Mouse (Mus musculus): Measurements from ENCODE around the gene Zfp715. TPM values are rescaled to one million over a fixed set of nuclear protein-coding genes. Genes with fewer than 3 reads are reported as not detected.

The Zfp715 gene
- 11.8 and 12.8 TPM in 2 replicates for polyA plus RNA-seq (2015; fragmentation: Nextera tagmentation; extraction: Ambion mirVana)

DNA sequence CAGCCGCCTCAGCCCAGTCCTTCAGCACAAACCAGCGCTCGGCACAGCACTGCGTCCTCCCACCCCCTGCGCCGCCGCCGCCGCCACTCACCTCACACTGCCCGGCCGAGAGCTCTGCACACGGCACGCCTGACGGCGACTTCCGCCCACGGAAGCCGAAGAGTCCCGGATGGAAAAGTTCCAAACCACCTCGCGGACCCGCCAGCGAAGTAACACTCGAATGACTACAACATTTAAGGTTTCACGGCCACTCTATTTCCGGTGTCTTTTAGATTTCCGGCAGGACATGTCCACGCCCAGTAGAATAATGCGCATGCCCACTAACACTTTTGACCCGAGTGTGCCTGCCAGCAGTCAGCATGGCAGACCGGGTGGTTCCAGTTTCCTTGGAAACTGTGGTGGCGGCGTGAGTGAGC lies at the start of gene Zfp715:
TSS of gene Zfp715 (minus strand) at position 282 of the 416 bp plus-strand sequence.
- peak within 1 kb of the TSS; percentile 90 for H3K27ac ChIP-seq
- no peaks in the 10 kb centered on the region for H3K27me3 ChIP-seq (ENCODE audit: insufficient read depth, low read length)
- H3K36me3 ChIP-seq (ENCODE audit: insufficient read depth, low read length), result peaks cover 9% of the 10 kb centered on the region; the same call in 1 of the 2 replicates
- H3K4me3 ChIP-seq (replicated peaks; ENCODE audit: low read depth, low read length), result peak within 1 kb of the TSS; percentile 68
- peak; percentile 97 for ATAC-seq (replicated peaks; ENCODE audit: low FRiP score, low read depth)
- H3K9ac ChIP-seq (ENCODE audit: low read depth, low read length), result peak within 1 kb of the TSS; percentile 72
- no peak for TF ChIP-seq CTCF (IDR thresholded peaks at IDR 0.05; ENCODE audit: low read depth)
- H3K4me2 ChIP-seq (ENCODE audit: low read length), result peak within 1 kb of the TSS; percentile 79
- H3K4me1 ChIP-seq (replicated peaks; ENCODE audit: insufficient read depth, low read length), result 0 out of 2 replicates have a peak, but pooled peaks cover 9% of the 10 kb centered on the region
- DNase-seq (ENCODE audit: low spot score), result peak; percentile 98
- under 1% methylated on average over 33 of the region's 33 CpGs for WGBS
- no peaks in the 10 kb centered on the region for H3K9me3 ChIP-seq (replicated peaks; ENCODE audit: low read length)

DNA sequence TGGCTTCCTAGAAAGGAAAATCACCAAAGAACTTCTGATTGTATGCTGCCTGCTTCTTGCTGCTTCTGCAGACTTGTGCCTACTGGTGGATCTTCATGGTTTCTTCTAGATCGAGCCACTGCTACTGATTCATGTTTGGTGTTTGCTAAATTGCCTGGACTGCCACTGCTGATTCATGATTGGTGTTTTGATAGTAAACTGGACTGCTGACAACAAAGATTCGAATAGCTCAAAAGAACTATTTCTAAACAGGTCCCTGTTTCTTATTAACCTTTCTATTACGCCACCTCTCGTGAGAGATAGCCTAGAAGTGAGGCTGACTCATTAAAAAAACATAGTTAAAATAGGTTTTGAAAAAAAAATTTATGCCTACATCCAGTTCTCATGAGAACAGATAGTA lies 48.9 kb upstream of the Zfp715 start:
- WGBS, result 62% methylated on average over 4 of the region's 4 CpGs
- Histone ChIP-seq H3K9me3 (replicated peaks; ENCODE audit: low read length) (no peaks in the 10 kb centered on the region), H3K4me1 (replicated peaks; ENCODE audit: insufficient read depth, low read length) (no peaks in the 10 kb centered on the region), H3K9ac (ENCODE audit: low read depth, low read length) (no peak overlapping the region), H3K27me3 (ENCODE audit: insufficient read depth, low read length) (no peaks in the 10 kb centered on the region), H3K36me3 (ENCODE audit: insufficient read depth, low read length) (no peaks in the 10 kb centered on the region), H3K4me3 (replicated peaks; ENCODE audit: low read depth, low read length) (no peak overlapping the region), H3K4me2 (ENCODE audit: low read length) (no peak overlapping the region), H3K27ac (no peak overlapping the region)
- no peak for ATAC-seq (replicated peaks; ENCODE audit: low FRiP score, low read depth)
- DNase-seq (ENCODE audit: low spot score), result no peak
- no peak for TF ChIP-seq CTCF (IDR thresholded peaks at IDR 0.05; ENCODE audit: low read depth)

DNA sequence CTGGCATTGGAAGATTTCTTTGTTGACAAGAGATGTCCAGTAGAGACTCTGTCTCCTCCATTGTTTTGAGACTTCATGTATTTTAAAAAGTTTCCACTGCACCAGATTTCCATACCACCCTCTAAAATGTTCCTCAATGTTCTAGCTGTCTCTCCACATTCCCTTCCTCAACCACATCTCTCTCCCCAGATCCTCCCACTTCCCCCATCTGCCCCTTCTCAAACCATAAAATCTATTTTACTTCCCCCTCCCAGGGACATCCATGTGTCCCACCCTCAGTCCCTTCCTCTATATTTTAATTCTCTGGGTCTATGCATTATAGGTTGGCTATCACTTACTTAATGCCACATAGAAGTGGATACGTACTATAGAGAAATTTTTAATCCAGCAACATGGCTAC lies 48.3 kb upstream of the Zfp715 start:
- no peak overlapping the region for H3K4me2 ChIP-seq (ENCODE audit: low read length)
- no peaks in the 10 kb centered on the region for H3K9me3 ChIP-seq (replicated peaks; ENCODE audit: low read length)
- H3K9ac ChIP-seq (ENCODE audit: low read depth, low read length), result no peak overlapping the region
- ATAC-seq (replicated peaks; ENCODE audit: low FRiP score, low read depth) (no peak), DNase-seq (ENCODE audit: low spot score) (no peak)
- 89% methylated on average over 1 of the region's 1 CpGs for WGBS
- no peaks in the 10 kb centered on the region for H3K27me3 ChIP-seq (ENCODE audit: insufficient read depth, low read length)
- TF ChIP-seq CTCF (IDR thresholded peaks at IDR 0.05; ENCODE audit: low read depth), result no peak
- H3K27ac ChIP-seq, result no peak overlapping the region
- H3K36me3 ChIP-seq (ENCODE audit: insufficient read depth, low read length), result no peaks in the 10 kb centered on the region
- no peaks in the 10 kb centered on the region for H3K4me1 ChIP-seq (replicated peaks; ENCODE audit: insufficient read depth, low read length)
- no peak overlapping the region for H3K4me3 ChIP-seq (replicated peaks; ENCODE audit: low read depth, low read length)

DNA sequence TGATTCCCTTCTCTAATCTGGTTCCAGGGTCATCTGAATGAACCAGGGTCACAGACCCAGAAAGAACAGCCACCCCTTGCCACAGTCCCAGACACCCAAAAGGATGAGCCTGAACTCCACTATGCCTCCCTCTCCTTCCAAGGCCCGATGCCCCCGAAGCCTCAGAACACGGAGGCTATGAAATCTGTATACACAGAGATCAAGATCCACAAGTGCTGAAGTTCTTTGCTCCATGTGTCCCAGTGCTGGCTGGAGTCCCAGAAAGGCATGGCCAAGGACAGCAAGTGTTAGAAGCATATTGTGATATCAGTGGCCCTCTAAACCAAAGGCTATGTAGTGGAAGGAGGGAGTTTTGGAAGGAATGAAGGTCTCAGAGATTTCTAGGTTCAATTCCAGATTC lies 45.5 kb upstream of the Zfp715 start:
- H3K4me1 ChIP-seq (replicated peaks; ENCODE audit: insufficient read depth, low read length), result no peaks in the 10 kb centered on the region
- WGBS, result 88% methylated on average over 3 of the region's 3 CpGs
- no peak overlapping the region; the same call in 1 of the 2 replicates for H3K9ac ChIP-seq (ENCODE audit: low read depth, low read length)
- no peaks in the 10 kb centered on the region for H3K9me3 ChIP-seq (replicated peaks; ENCODE audit: low read length)
- TF ChIP-seq CTCF (IDR thresholded peaks at IDR 0.05; ENCODE audit: low read depth), result no peak
- no peaks in the 10 kb centered on the region for H3K27me3 ChIP-seq (ENCODE audit: insufficient read depth, low read length)
- H3K4me3 ChIP-seq (replicated peaks; ENCODE audit: low read depth, low read length), result no peak overlapping the region
- H3K27ac ChIP-seq, result no peak overlapping the region
- H3K4me2 ChIP-seq (ENCODE audit: low read length), result no peak overlapping the region
- DNase-seq (ENCODE audit: low spot score), result no peak
- no peak for ATAC-seq (replicated peaks; ENCODE audit: low FRiP score, low read depth)
- no peaks in the 10 kb centered on the region for H3K36me3 ChIP-seq (ENCODE audit: insufficient read depth, low read length)

DNA sequence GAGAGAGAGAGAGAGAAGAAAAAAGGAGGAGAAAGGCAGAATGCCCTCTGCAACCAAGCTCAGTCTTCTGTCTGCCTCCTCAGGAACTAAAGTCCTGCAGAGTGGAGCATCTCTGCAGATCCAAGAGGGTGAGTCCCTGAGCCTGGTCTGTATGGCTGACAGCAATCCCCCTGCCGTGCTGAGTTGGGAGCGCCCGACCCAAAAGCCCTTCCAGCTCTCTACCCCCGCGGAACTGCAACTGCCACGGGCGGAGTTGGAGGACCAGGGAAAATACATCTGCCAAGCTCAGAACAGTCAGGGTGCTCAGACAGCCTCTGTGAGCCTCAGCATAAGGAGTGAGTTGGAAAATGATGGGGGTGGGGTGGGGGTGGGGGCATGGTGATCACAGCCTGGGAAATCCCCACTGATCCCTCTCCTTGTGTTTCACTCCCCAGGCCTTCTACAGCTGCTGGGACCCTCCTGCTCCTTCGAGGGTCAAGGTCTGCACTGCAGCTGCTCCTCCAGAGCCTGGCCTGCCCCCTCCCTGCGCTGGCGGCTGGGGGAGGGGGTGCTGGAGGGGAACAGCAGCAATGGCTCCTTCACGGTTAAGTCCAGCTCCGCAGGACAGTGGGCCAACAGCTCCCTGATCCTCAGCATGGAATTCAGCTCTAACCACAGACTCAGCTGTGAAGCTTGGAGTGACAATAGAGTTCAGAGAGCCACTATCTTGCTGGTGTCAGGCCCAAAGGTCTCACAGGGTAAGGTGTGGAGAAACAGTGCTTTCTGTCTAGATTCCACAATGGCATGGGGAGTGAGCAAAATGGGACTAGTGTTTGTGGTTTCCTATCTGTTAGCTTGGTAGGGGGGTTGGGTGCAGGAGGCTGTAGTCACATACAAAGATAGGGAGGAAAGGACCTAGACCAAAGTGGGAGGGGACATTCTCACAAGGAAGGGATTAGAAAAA lies 42.1 kb upstream of the Zfp715 start:
- no peak overlapping the region for H3K27ac ChIP-seq
- H3K4me1 ChIP-seq (replicated peaks; ENCODE audit: insufficient read depth, low read length), result no peaks in the 10 kb centered on the region
- DNase-seq (ENCODE audit: low spot score) (peak; percentile 6), ATAC-seq (replicated peaks; ENCODE audit: low FRiP score, low read depth) (0 out of 2 replicates have a peak, but pooled peaks have one; percentile 33)
- H3K9me3 ChIP-seq (replicated peaks; ENCODE audit: low read length), result no peaks in the 10 kb centered on the region
- no peak overlapping the region for H3K4me3 ChIP-seq (replicated peaks; ENCODE audit: low read depth, low read length)
- H3K27me3 ChIP-seq (ENCODE audit: insufficient read depth, low read length), result no peaks in the 10 kb centered on the region
- H3K36me3 ChIP-seq (ENCODE audit: insufficient read depth, low read length), result no peaks in the 10 kb centered on the region
- H3K4me2 ChIP-seq (ENCODE audit: low read length), result no peak overlapping the region
- 6% methylated on average over 12 of the region's 12 CpGs for WGBS
- TF ChIP-seq CTCF (IDR thresholded peaks at IDR 0.05; ENCODE audit: low read depth), result no peak
- no peak overlapping the region for H3K9ac ChIP-seq (ENCODE audit: low read depth, low read length)

DNA sequence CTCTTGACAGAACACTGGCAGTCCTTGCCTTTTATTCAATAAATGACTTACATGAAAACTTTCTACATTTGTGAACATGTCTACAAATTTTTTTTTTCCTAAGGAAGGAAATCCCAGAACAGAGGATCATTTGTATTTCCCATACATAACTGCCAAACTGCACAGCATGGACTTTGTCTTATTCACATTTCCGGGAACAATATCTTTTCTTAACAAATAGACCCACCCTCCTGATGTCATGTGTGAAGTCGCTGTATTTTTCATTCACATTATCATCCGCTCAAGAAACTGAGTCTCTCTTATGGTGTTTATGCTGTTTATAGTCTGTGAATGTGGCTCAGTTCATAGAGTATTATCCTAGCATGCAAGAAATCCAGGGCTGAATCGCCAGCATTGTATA lies 40.7 kb upstream of the Zfp715 start:
- DNase-seq (ENCODE audit: low spot score) (no peak), ATAC-seq (replicated peaks; ENCODE audit: low FRiP score, low read depth) (no peak)
- H3K4me2 ChIP-seq (ENCODE audit: low read length), result no peak overlapping the region

More for the DNA sequence above, 40.7 kb upstream of the Zfp715 start:
- no peak for TF ChIP-seq CTCF (IDR thresholded peaks at IDR 0.05; ENCODE audit: low read depth)
- no peak overlapping the region for H3K9ac ChIP-seq (ENCODE audit: low read depth, low read length)
- no peaks in the 10 kb centered on the region for H3K9me3 ChIP-seq (replicated peaks; ENCODE audit: low read length)
- H3K4me3 ChIP-seq (replicated peaks; ENCODE audit: low read depth, low read length), result no peak overlapping the region
- no peaks in the 10 kb centered on the region for H3K36me3 ChIP-seq (ENCODE audit: insufficient read depth, low read length)
- H3K4me1 ChIP-seq (replicated peaks; ENCODE audit: insufficient read depth, low read length), result no peaks in the 10 kb centered on the region
- no peak overlapping the region for H3K27ac ChIP-seq
- H3K27me3 ChIP-seq (ENCODE audit: insufficient read depth, low read length), result no peaks in the 10 kb centered on the region
- 79% methylated on average over 4 of the region's 4 CpGs for WGBS
